Mouse (Mus musculus) heart, adult 2 months (tissue): Measurements from ENCODE around the gene Junb. TPM values are rescaled to one million over a fixed set of nuclear protein-coding genes. Genes with fewer than 3 reads are reported as not detected.

ENCODE experiments used
- DNase-seq, 2 experiments: peaks; one replicate each; pipeline ENCODE4 v3.0.0; 2021
- H3K27ac ChIP-seq: fragments of 200-600 bp; 2 replicates; pipeline ENCODE4 v1.8.1; 2022
- H3K27me3 ChIP-seq: fragments of 200-500 bp; 2 replicates; pipeline ENCODE4 v1.6.1; 2012; ENCODE audit warnings: mild to moderate bottlenecking, low read length, inconsistent platforms, mixed read lengths; ENCODE audit not compliant: control insufficient read depth, insufficient read depth
- H3K36me3 ChIP-seq: fragments of 200-500 bp; 2 replicates; pipeline ENCODE4 v1.6.1; 2012; ENCODE audit warnings: low read length, inconsistent platforms; ENCODE audit not compliant: control insufficient read depth, insufficient read depth
- H3K4me1 ChIP-seq: fragments of 200-500 bp; 2 replicates; pipeline ENCODE4 v1.6.1; 2011; ENCODE audit warnings: low read length; ENCODE audit not compliant: control insufficient read depth, insufficient read depth
- H3K4me3 ChIP-seq: fragments of 200-600 bp; 2 replicates; pipeline ENCODE4 v1.8.1; 2022
- H3K79me2 ChIP-seq: fragments of 200-500 bp; replicated peaks from 2 replicates; pipeline ENCODE4 v1.6.1; 2012; ENCODE audit warnings: mild to moderate bottlenecking, inconsistent platforms, low read length, moderate library complexity, mixed read lengths; ENCODE audit not compliant: control insufficient read depth, insufficient read depth
- H3K9ac ChIP-seq: fragments of 200-500 bp; 2 replicates; pipeline ENCODE4 v1.6.1; 2012; ENCODE audit warnings: low read depth, mild to moderate bottlenecking, control low read depth, inconsistent platforms, low read length, mixed read lengths
- CTCF ChIP-seq: fragments of 200-600 bp; IDR thresholded peaks from 2 replicates; pipeline ENCODE4 v1.8.1; 2022; ENCODE audit warnings: antibody characterized with exemption, mild to moderate bottlenecking, moderate library complexity
- EP300 ChIP-seq: fragments of 200-500 bp; IDR thresholded peaks from 2 replicates; pipeline ENCODE4 v1.6.1; 2011; ENCODE audit warnings: low read depth, low read length, control low read depth; ENCODE audit not compliant: insufficient read depth
- POLR2A ChIP-seq: fragments of 200-500 bp; IDR thresholded peaks from 2 replicates; pipeline ENCODE4 v1.6.1; 2011; ENCODE audit warnings: mild to moderate bottlenecking, low read depth, low read length, control low read depth; ENCODE audit not compliant: insufficient read depth
- WGBS: fragments of 180-500 bp; shearing (Covaris S2); methylation state at CpG from one replicate; pipeline ENCODE4 v1.1.7; 2018; 5-methylcytosine and 5-hydroxymethylcytosine counted together
- intact Hi-C: fragments of 180-260 bp; cut with DNase I; formaldehyde crosslinking; loops from one replicate; pipeline ENCODE4 v1.15.1; 2025
- polyA plus RNA-seq: library from polyadenylated mRNA; depleted of rRNA; stranded (reverse); fragments of >200 nt; gene quantifications from 2 replicates; pipeline ENCODE4 v1.2.3, GENCODE M21; 2012
- total RNA-seq, 2 experiments: library from RNA; stranded (reverse); gene quantifications; 2 replicates each; pipeline ENCODE4 v1.2.3; 2021

The Junb gene
- total and polyA plus RNA-seq, 3 experiments, result 10.4 to 19.0 (median 17.3) TPM

- 1% methylated on average over 25 of the region's 25 CpGs for WGBS
- intact Hi-C loops, result loop anchor here (10.0 kb wide), 1 partner anchor 48 kb away; the partner anchor contains the start of genes Asna1 and Trir
- Histone ChIP-seq H3K27me3 (no peaks in the 10 kb centered on the region), H3K27ac (peak overlapping the region; percentile 99), H3K79me2 (no peaks in the 10 kb centered on the region), H3K9ac (peak overlapping the region; percentile 91), H3K4me1 (peaks cover 17% of the 10 kb centered on the region), H3K4me3 (peak overlapping the region; percentile 56), H3K36me3 (no peaks in the 10 kb centered on the region; the same call in 1 of the 2 replicates)
- peak in 1 of 2 experiments; percentile 53 for DNase-seq
- no peak for TF ChIP-seq EP300
- TF ChIP-seq POLR2A, result peak; percentile 93; the same call in 1 of the 2 replicates
Observed at GRCm38 (mm10) chr8:84976763-84977434, 1.6 kb downstream of the Junb start.

- TF ChIP-seq EP300 (0 out of 2 replicates have a peak, but pooled peaks have one; percentile 59), CTCF (peak; percentile 17), POLR2A (peak; percentile 44; the same call in 1 of the 2 replicates)
- H3K4me1 ChIP-seq, result peaks cover 15% of the 10 kb centered on the region
- no peaks in the 10 kb centered on the region for H3K27me3 ChIP-seq
- H3K4me3 ChIP-seq, result peak overlapping the region; percentile 56
- no peaks in the 10 kb centered on the region; the same call in 1 of the 2 replicates for H3K36me3 ChIP-seq
- peak overlapping the region; percentile 99 for H3K27ac ChIP-seq
- WGBS, result 1% methylated on average over 61 of the region's 61 CpGs
- intact Hi-C loops, result loop anchor here (10.0 kb wide), 1 partner anchor 49 kb away; the partner anchor contains the start of genes Asna1 and Trir
- H3K9ac ChIP-seq, result peak overlapping the region; percentile 75
- no peaks in the 10 kb centered on the region for H3K79me2 ChIP-seq
- DNase-seq, result peak; percentile 97
Observed at GRCm38 (mm10) chr8:84976031-84976762, 2.3 kb downstream of the Junb start.

GRCm38 (mm10) chr8:84975434-84975833 lies 3.1 kb downstream of the Junb start:
- Histone ChIP-seq H3K9ac (peak overlapping the region; percentile 75), H3K4me3 (no peak overlapping the region; the same call in 1 of the 2 replicates), H3K36me3 (no peaks in the 10 kb centered on the region; the same call in 1 of the 2 replicates), H3K4me1 (peaks cover 12% of the 10 kb centered on the region), H3K79me2 (no peaks in the 10 kb centered on the region), H3K27me3 (no peaks in the 10 kb centered on the region), H3K27ac (peak overlapping the region; percentile 99)
- no peak for TF ChIP-seq POLR2A
- TF ChIP-seq CTCF, result peak; percentile 89
- TF ChIP-seq EP300, result peak; percentile 58; the same call in 1 of the 2 replicates
- intact Hi-C loops, result loop anchor here (10.0 kb wide), 1 partner anchor 49 kb away; the partner anchor contains the start of genes Asna1 and Trir
- 33% methylated on average over 7 of the region's 7 CpGs for WGBS
- DNase-seq, result peak; percentile 69 to 80

DNA sequence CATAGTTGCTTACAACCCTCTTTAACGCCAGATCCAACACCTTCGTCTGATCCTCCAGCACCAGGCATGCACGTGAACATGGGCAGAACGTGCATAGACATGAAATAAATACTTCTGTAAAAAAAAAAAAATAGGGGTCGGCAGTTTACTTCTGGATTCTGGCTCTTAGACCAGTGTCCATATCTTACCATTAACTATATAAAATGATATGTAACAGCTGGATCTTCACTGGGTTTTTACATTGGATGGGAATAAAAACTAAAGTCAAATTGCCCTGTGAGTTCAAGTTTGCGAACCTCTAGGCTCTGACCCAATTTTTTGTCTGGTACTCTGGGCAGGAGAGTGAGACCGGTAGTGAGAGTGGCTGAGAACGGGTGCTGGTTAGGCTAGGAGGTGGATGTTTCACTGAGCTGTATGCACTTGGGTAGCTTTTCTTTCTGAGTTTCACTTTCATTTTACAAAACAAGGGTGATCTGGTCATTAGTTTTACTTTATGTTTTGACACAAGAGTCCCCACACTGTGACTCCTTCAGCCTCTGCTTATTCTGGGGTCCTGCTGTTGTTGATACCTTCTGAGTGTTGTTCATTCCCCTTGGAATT lies 3.9 kb downstream of the Junb start:
- Histone ChIP-seq H3K9ac (no peak overlapping the region), H3K79me2 (no peaks in the 10 kb centered on the region), H3K4me3 (no peak overlapping the region), H3K27me3 (no peaks in the 10 kb centered on the region), H3K27ac (peak overlapping the region; percentile 99), H3K36me3 (no peaks in the 10 kb centered on the region; the same call in 1 of the 2 replicates), H3K4me1 (peaks cover 16% of the 10 kb centered on the region)
- WGBS, result 72% methylated on average over 8 of the region's 8 CpGs
- intact Hi-C loops, result loop anchor here (1.0 to 10.0 kb wide), 2 partner anchors 15 to 50 kb away; partner anchors contain the start of genes Asna1 and Trir
- DNase-seq, result no peak
- no peak for TF ChIP-seq EP300
- 0 out of 2 replicates have a peak, but pooled peaks have one; percentile 8 for TF ChIP-seq POLR2A
- TF ChIP-seq CTCF, result no peak

DNA sequence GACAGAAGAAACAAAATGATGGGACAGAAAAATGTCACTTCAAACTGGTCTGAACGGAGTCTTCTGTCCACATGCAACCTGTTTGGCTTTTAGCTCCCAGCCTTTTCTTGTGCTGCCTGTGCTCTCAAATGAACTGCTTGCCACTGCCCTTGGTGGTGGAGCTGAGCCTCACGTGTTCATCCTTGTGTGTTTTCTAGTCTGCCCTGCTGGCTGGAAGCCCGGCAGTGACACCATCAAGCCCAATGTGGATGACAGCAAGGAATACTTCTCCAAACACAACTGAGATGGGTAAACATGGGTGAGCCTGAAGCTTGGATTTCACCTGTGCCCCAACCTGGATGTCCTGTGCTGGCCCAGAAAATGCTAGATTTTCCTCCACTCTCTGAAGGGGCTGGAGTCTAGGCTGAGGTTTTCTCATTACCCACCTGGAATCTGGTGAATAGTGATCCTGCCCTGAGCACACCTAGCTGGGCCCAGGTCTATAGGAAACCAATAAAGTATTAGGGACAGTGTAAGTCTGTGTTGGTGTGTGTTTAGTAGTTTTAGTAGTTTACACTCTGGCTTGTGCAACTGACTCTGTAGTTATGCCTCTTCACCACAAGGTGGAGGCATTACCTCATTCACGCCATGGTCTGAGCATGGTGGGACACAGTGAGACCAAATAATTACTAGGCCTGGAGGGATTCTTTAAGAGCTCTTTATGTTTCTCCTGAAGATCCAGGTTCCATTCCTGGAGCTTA lies 4.5 kb downstream of the Junb start:
- peak; percentile 72 to 78 for DNase-seq
- Histone ChIP-seq H3K9ac (no peak overlapping the region), H3K27me3 (no peaks in the 10 kb centered on the region), H3K27ac (peak overlapping the region; percentile 63), H3K4me3 (no peak overlapping the region), H3K36me3 (no peaks in the 10 kb centered on the region; the same call in 1 of the 2 replicates), H3K79me2 (no peaks in the 10 kb centered on the region), H3K4me1 (peaks cover 15% of the 10 kb centered on the region)
- TF ChIP-seq POLR2A (peak; percentile 27), EP300 (peak; percentile 96), CTCF (peak; percentile 95; the same call in 1 of the 2 replicates)
- 33% methylated on average over 4 of the region's 4 CpGs for WGBS
- intact Hi-C loops, result loop anchor here (1.0 to 10.0 kb wide), 2 partner anchors 15 to 51 kb away; partner anchors contain the start of genes Asna1 and Trir
